Mouse (Mus musculus) brain, adult 2 months (tissue): Measurements from ENCODE around the gene Atxn1.
A peak's percentile ranks its signal among the peaks of the same experiment; 100 is the strongest.

Source experiments
- DNase-seq: peaks from one replicate; pipeline ENCODE4 v3.0.0; 2011; ENCODE audit warnings: low read depth, low spot score

Atxn1 gene

DNA sequence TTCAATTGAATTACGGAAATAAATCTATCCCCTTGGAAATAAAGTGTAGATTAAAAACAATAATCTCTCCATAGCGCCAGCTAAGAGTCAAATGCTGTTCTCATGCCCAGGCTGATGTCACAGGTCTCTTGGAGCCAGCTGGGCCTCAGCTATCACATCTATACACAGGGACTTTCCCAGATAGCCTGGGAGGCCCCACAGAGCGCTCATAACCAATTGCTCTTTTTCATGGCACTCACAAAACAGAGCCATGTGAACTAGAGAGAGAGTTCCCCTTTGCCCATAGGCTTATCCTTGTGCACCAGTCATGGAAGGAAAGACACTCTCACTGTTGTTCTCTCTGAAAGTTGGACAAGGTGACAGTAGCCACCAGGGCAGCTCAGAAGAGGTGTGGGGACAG lies 230.3 kb downstream of the Atxn1 start:
- DNase-seq: no peak

GRCm38 (mm10) chr13:45732590-45732989 lies 232.2 kb downstream of the Atxn1 start:
- DNase-seq: no peak

DNA sequence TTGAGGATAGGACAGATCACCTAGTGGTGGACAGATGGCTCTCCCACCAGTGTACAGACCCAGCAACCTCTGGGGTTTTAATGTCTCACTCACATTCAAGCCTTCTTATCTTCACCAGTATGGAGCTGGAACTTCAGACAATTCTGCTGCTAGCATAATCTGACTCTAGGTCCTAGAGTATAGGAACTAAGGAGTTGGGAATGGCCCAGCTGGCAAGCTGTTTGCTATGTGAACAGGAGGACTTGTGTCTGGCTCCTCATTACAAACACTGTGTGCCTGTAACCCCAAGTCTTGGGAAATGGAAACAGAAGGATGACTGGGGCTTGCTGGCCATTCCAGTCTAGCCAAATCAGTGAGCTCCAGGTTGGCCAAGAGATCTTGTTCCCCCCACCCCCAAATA lies 237.9 kb downstream of the Atxn1 start:
- DNase-seq: peak; percentile 55

- no peak for DNase-seq
Measured at GRCm38 (mm10) chr13:45726181-45726580, 238.6 kb downstream of the Atxn1 start.

GRCm38 (mm10) chr13:45724507-45725259 lies 240.1 kb downstream of the Atxn1 start:
- no peak for DNase-seq

- peak; percentile 58 for DNase-seq
Measured at GRCm38 (mm10) chr13:45722885-45723284, 241.9 kb downstream of the Atxn1 start.

DNA sequence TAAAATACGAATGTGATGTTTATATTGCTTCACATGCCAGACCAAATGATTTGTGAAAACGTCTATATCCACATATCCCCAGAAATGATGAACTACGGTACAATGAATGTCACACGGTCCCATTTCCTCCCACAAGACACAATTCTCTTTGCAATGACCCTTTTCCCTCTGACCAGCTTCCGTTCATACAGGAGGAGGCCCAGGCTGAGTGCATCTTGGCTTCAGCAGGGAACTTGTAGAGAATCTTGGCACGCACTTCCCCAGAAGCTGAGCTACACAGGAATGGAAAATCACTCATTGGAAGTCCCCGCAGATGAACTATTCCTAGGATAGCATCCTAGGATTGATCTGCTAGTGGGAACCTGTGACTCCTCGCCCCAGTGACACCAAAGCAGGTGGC lies 243.2 kb downstream of the Atxn1 start:
- peak; percentile 83 for DNase-seq

DNA sequence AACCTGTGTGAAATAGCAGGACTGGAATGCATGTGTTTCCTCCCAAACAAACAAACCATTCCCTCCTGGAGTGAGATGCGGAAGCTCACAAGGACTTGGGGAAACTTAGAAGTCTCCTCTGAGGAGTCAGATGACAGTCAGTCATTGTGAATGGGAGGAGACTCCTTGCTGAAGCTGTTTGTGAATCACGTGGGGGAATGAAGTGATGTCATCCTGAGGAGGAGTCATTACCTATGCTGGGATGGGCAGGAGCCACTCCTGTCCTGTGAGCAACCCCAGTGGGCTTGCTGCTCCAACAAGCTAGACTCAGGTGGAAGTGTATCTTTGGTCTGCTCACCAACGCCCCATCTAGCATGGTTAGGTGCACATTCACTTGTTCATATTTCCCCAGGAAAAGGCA lies 246.0 kb downstream of the Atxn1 start:
- DNase-seq: peak; percentile 39

- DNase-seq: peak; percentile 54
Measured at GRCm38 (mm10) chr13:45715583-45716180, 249.1 kb downstream of the Atxn1 start.

DNA sequence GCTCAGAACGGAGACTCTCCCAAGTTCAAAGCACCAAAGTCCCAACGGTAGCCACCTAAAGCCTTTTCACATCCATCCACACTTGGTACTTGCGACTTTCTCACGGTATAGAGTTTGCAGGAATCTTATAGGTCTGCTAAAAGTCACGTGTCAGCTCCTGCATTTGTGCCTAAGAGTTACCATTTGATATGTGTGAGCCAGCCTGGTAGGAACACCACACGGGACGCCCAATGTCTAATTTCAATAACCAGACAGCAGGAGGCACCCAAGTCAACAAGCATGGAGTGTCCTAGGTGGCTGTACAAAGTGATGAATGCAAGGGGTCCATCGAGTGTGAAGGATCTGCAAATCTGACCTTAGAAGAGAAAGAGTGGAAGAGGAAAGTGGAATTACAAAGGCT lies 254.8 kb downstream of the Atxn1 start:
- DNase-seq: no peak

DNA sequence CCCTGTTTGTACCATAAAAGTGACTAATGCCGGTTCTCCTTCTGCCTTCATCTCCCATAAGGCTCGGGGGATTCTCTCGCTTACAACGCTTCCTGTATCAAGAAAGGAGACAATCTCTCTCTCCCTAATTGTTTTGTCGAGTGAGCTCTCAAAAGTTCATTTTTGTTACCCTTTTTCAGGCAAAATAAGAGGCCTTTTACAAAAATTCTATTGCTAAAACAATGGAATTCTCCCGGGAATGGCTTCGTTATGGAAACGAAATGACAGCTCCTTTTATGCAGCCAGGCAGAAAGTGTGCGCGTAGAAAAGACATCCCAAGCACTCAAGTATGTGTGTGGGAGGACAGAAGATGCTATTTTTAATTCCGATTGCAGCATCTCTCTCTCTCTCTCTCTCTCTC lies 255.4 kb downstream of the Atxn1 start:
- peak; percentile 85 for DNase-seq

GRCm38 (mm10) chr13:45701296-45701790 lies 263.5 kb downstream of the Atxn1 start:
- peak; percentile 43 for DNase-seq

GRCm38 (mm10) chr13:45698982-45699381 lies 265.8 kb downstream of the Atxn1 start:
- DNase-seq: no peak

DNA sequence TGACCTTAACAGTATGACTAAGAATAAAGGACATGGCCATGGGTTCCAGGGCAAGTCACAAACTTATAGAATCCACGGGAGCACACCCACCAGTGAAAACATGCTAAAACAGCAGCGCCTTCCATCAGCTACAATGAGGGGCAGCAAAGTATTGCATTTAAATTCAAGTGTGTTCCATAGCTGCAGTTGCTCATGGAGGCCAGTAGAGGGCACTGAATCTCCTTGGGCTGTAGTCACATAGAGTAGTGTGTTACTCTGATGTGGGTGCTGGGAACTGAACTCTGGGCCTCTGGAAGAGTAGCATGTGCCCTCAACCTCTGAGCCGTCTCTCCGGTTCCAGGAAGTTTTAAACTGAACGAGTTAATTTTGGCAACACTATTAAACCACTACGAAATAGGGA lies 268.8 kb downstream of the Atxn1 start:
- DNase-seq: no peak

DNA sequence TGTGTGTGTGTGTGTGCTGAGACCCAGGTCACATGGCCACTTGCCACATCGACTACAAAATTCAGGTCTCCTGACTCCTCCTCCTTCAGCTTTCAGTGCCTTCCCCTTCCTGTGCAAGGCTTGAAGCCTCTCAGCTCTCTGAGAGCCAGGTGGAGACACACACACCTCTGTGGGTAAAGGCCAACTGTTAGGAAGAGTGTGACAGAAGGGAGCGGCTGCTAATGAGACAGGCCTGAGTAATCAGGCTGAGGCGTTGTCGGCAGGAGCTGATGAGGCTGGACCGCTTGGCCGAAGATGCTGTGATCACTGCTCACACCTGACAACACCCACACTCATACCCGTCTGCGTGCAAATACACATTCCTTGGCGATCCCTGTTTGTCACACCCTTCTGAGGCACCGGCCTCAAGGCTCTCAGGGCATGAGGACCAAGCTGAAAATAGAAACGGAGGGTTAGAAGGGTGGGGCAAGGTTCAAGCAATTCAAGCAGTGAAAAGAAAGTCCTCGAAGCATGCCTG lies 269.8 kb downstream of the Atxn1 start:
- DNase-seq: peak; percentile 74

DNA sequence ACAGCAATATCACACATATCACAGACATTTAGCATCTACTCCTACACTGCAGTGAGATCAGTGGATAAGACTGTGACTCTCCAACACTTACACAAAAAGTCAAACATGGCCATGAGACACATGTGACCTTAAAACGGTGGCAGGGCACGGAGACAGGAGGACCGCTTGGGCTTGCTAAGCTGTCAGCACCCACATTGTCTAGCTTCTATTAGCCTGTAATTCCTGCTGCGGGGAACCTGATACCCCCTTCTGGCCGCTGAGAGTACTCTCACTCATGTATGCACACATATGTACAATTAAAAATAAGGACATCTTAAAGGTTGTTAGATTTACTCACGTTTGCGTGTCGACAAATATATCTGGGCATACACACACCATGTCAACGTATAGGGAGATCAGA lies 270.9 kb downstream of the Atxn1 start:
- no peak for DNase-seq

DNA sequence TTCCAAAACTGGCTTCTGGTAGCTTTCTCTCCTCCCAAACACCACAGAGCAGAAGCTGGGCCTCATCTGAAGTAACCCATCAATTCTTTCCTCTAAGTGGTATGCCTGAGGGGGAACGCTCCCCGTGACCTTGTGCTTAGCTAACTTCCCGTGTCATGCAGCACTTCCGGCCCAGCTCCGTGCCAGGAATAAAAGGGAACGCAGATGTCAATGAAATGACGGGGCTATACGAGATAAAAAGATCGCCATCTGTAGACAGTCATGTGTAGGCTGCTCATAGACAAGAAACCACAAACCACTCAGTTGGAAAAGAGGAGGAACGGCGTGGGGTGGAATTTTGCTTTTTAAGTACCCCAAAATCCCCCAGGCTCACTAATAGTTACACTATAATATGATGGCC lies 271.3 kb downstream of the Atxn1 start:
- DNase-seq: no peak

DNA sequence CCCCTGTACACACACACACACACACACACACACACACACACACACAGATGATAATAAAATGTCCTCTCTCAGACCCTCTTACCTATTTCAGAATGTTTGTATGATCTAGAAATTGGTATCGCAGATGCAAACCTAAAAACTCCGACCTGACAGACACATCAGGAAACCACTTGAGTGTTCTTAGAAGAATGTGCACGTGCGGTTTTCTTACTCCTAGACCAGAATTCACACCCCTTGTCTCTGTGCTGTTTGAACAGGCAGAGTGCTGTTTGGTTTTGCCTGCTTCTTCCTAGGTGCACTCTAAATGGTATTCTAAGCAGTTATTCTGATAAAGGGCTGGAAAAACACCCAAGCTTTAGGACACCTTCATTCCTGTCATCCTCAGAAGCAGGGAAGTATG lies 271.7 kb downstream of the Atxn1 start:
- DNase-seq: no peak

DNA sequence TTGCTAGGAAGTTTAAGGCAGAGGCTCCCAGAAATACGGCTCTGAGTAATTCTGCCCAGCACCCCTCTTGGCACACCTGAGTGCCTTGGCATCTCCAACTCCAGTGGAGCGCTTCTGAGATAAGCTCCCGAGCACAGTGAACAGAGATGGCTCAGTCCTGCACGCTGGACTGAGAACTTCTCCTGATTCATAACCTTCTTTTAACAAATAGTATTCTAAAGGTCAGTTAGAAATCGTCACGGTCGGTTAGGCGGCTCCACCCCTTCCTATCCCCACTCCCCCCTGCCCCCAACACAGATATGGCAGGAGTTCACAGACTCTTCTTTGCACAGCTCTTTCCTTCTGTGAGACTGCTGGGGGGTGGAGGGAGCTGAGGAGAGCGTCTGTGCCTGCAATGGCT lies 272.4 kb downstream of the Atxn1 start:
- peak; percentile 58 for DNase-seq

DNA sequence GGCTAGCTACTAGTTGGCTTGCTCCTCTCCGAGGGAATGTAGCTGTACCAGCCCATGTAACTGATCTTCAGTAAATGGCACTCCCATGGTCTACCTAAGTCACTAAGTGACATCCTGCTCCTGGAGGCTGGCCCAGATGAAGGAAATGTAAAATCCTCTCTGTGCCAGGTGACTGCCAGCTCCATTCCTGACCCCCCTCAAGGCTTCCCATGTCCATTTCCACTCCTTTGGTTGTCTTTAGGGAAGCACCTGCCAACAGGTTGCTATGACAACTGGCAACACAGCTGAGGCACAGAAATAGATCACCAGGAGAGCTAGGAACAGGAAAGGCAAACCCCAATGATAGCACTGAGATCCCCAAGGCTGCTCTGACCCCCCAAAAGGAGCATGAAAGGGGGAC lies 274.4 kb downstream of the Atxn1 start:
- peak; percentile 88 for DNase-seq

DNA sequence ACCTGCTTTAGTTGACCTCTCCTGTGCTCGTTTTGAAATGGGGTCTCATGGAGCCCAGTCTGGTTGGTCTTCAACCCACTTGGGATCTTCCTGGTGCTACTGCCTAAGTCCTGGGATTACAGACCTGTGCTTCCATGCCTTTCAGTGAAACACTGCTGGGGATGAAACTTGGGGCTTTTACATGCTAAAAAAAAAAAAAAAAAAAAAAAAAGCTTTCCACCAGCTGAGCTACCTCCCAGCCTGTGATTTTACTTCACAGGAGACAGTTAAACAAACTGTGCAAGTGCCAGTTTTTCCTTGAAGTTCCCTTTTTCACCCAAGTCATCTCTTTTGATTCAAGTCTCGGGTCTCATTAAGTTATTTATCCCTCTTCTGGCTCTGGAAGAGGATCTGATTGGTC lies 275.9 kb downstream of the Atxn1 start:
- DNase-seq: no peak

DNA sequence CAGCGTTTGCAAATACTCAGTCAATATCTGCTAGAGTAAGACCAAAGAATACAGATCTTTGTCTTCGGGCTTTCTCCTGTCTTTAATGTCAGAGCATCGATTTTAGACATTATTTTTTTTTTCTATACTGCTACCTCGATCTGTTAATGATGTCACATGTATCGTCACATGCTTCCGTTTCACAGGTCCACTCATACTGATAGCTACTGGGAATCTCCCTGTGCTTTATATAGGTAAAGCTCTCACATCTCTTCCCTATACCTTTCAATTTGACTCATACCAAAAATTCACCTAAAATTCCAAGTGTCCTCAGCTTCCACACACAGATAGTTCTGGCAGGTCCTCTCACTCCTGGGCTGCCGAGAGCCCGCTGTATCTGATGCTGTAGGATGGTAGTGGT lies 277.2 kb downstream of the Atxn1 start:
- no peak for DNase-seq

DNA sequence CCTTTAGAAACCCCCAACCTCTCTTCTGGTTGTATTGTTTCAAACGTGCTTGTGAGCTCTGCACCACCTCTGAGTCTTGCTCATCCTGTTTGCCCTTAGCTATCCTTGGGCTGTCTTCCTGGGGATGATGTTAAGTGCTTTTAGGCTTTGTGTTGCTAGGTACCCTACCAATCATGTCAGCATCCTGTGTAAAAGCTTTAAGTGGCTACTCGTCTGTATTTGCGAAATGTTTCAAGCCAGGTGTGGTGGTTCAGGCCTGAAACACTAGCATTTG lies 278.6 kb downstream of the Atxn1 start:
- no peak for DNase-seq
